Mouse (Mus musculus) gastrocnemius, adult 8-10 months (tissue): Measurements from ENCODE around the gene Tmem120b. TPM values are rescaled to one million over a fixed set of nuclear protein-coding genes. Genes with fewer than 3 reads are reported as not detected.

Source experiments
- DNase-seq, 2 experiments: peaks; one replicate each; pipeline ENCODE4 v3.0.0; 2022; ENCODE audit warnings: low spot score in 2 of 2
- total RNA-seq, 4 experiments: library from RNA; stranded (reverse); gene quantifications; 2 replicates each; pipeline ENCODE4 v1.2.4; 2022

Gene Tmem120b
- total RNA-seq, 4 experiments from 2014 or later: 15.7 to 18.3 (median 17.0) TPM

DNA sequence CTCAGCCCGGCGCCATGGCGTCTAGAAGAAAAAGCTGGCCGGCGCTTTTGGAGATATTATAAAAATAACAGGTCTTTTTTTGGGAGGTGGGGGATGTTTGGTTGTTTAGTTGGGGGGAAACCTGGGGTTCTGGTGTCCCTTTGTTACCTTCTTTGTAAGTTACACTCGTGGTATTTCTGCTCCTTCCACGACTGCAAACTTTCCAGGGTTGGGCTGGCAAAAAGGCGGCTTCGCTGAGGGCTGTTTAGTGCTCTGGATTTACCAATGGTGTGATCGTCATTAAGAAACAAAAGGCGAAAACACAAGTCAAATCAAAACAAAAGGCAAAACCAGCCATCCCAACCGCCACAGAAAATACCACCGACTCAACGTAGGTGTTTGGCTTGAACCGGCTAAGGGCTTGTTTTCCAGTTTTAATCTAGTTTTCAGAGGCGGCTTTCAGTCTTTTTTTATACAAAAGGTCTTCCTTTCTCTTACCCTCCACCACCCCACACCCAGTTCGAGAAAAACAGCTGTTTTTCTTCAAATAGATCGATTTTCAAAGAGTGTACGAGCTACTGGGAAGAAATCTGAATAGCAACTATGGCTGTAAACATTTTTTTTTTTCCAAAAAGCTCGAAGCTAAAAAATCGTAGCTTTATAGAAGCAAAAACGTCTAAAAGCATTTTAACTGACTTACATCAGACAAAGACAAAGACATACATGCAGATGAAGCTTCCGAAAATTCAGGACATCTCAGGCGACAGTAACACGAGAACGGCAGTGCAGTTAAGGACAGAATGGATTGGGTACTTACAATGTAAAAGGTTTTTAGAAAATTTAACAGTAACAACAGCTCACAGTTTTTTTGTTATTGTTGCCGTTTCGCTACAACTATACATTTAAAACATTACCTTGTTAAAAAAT, 71.8 kb downstream of the Tmem120b start:
- DNase-seq: no peak

DNA sequence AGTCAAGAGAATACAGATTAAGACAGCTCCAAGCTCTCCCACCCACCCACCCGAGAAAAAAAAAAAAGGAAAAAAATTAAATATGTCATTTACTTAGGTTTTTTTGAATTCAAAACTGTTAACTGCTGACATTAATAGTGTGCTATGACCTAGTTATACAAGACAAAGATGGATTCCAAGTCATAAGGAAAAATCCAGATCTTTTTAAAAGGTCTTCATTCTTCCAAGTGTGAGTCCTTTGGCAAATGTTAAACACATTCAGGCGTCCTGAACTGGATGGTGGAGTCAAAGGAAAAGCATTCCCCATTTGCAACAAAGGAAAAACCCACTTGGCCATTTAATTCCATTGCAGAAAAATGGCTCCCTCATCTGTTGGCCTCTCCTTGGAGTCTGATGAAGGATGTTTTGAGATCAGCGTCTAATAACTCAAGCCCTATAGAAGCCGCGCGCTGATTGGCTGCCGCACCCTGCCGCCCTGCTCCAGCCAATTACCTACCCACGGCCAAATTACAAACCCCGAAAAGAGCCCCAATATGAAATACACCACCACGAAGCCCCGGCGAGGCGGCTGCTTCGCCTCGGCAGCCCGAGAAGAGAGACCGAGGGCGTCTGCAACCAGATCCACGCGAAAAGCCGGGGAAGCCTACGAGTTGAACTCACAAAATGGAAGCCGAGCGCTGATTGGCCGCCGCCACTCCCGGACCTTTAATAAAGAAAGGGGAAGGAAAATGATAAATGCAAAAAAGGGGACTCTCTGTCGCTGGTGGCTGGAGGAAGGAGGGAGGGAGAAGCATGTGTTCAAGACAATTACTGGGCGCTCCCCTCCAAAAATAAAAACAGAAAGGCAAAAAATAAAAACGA, 72.7 kb downstream of the Tmem120b start:
- DNase-seq: peak; percentile 91

DNA sequence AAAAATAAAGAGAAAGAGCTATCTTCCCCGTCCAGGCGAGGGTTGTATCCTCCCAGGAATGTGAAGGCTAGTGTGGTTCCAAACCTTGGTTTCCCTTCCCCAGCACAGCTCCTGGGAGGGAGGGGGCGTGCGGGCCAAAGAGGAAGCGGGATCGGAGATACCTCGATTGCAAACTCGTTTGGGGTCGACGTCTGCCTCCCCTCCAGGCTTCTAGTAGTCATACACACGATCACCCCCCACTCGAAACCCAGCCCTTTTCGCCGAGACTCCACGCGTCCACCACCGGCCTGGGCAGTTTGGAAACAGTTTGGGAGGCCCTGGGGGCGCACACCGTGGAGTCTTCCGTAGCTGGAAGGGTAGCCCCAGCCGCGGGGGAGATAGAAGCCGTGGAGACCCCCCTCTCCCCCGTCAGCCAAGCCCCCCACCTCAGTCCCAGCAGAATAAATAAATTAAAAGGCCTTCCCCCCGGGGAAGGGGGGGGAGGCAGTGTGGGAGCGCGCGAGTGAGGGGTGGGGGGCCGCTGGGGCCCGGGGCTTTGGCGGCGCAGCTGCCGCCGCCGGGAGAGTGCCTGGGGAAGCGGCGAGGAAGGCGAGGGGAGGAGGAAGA, 73.4 kb downstream of the Tmem120b start:
- peak; percentile 46 to 50 for DNase-seq

DNA sequence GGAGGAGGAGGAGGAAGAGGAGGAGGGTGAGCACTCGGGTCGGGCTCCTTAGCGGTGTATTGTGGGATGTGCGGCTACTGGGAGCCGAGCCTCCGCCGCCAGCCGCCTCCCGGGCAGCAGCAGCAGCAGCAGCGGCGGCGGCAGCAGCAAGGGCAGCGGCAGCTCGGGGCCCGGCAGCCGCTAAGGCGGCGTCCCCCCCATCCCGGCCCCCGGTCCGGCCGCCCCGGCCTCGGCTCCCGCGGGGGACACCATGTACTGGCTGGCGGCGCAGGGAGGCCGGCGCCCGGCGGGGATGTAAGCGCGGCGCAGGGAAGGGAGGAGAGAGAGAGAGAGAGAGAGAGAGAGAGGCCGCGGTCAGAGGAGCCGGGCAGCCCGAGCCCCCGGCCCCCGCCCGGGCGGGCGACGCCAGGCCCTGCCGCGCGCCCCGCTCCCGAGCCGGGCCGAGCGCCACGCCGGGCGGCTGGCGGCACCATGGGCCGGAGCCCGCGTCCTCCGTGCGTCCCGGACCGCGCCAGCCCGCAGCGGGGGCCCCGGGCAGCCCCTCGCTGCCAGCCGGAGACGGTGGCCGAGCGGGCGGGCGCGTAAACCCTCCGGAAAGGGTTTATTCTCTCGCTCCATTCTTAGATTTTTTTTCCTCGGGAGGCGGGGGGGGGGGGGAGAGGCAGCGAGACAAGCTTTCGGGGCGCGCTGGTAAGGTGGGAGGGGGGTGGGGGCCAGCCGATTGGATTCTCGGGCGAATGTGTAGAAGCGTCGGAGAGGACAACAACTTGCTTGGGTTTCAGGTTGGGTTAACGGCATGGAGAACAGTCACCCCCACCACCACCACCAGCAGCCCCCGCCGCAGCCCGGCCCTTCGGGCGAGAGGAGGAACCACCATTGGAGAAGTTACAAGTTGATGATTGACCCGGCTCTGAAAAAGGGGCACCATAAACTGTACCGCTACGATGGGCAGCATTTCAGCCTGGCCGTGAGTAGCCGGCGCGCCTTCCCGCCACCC, 74.2 kb downstream of the Tmem120b start, which contains the start of gene Setd1b:
Setd1b (plus strand) TSS at position 33 of the 997 bp plus-strand sequence.
- peak; percentile 30 to 48 for DNase-seq

DNA sequence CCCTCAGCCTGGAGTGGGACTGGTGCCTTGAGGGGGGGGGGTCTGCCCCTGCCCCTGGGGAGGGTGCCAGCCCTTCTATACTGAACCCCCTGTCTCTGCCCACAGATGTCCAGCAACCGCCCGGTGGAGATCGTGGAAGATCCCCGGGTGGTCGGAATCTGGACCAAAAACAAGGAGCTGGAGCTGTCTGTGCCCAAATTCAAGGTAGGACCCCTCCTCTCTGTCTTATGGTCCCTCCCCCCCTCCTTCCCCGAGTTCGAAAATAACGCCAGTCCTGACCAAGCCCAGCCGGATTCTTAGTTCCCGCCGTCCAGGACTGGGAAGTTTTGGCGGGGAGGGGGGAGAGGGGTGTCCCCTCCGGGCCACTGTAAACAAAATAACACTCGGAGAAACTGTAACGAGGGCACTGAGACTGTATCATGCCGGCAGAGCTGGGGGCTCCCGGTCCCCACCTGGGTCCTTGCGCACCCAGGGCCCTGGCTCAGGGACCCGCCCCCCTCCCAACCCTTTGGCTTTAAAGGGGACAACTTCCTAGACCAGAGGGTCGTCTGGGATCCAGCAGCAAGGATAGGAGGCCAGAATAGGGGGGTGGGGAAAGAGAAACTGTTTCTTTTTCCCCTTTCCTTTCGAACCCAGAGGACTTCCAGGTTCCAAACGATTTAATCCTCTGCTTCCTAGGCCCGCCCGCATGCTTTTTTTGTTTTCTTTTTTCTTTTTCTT, 75.2 kb downstream of the Tmem120b start:
- DNase-seq: no peak

DNA sequence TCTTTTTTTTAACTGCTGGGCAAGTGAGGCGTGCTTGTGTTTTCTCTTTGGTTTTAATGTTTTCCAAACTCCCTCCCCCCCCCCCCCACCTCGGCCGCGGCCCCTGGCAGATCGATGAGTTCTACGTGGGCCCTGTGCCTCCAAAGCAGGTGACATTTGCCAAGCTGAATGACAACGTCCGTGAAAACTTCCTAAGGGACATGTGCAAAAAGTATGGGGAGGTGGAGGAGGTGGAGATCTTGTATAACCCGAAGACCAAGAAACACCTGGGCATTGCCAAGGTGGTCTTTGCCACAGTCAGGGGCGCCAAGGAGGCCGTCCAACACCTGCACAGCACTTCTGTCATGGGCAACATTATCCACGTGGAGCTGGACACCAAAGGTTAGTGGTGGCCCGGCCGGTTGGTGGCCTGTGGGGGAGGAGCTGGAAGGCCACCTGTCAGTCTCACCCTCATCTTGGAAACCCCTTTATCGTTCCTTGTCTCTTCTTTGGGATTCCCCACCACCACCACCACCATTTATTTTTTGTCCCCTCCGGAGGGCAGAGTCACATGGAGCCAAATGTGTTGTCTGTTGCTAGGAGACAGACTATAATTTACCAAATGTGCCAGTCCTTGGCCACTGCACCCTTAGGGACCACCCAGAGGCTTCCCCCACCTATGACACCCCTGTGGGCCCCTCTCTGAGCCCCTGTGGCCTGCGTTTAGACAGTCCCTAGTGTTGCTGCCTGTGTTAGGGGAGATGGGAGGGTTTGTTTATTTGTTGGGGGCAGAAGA, 75.9 kb downstream of the Tmem120b start:
- DNase-seq: no peak

DNA sequence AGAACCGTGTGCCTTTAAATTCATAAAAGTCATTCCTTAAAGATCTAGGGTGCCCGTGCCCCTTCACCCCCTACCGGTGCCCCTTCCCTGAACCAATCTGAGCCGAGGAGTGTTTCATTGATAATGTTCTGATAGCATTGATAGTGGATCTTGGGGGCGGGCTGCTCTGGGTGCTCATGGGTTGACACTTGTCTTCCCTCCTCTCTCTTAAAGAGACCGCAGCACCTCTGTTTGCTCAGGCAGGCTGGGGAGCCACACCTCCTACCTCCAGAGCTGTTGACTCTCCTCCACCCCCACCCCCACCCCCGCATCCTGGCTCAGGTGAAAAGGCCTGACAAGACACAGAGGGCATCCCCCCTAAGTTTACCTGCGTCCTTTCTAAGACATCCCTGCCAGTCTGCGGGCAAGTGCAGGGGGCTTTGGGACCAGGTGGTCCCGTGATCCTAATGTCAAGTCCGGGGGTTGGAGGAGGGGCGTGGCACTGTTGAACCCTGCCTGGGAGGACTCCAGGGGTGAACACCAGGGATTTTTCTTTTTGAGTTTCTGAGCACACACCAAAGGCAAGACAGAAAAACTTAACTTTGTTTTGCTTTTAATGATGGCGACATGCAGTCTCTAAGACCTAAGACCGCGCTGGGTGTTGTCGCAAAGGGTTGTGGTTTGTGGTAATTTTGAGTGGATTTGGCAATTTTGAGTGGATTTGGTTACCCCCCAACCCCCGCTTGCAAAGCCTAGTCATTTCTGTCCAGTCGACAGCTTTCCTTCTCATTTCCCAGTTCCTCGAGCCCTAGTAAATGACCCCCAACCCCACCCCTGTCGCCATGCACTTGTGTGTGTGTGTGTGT, 76.8 kb downstream of the Tmem120b start:
- DNase-seq: no peak

DNA sequence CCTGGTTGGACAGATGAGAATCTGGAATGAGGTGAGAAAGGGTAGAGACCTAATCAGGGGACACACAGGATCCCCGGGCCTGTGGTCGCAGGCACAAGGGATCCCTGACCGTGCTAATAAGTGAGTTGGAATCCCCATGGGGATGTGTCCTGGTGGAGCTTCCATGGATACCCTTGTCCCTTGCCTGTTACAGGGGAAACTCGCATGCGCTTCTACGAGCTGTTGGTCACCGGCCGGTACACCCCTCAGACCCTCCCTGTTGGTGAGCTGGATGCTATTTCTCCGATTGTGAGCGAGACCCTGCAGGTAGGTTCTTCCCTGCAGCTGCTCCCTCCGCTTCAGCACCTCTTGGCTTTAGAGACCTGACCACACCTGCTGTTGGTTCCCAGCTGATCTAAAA, 78.1 kb downstream of the Tmem120b start:
- no peak for DNase-seq

DNA sequence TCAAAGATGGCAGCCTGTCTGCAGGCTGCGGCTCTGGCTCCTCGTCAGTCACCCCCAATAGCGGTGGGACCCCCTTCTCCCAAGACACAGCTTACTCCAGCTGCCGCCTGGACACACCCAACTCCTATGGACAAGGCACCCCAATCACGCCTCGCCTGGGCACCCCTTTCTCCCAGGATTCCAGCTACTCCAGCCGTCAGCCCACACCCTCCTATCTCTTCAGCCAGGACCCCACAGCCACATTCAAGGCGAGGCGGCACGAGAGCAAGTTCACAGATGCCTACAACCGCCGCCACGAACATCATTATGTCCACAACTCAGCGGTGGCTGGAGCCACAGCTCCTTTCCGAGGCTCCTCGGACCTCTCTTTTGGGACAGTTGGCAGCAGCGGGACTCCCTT, 79.4 kb downstream of the Tmem120b start:
- DNase-seq: no peak

DNA sequence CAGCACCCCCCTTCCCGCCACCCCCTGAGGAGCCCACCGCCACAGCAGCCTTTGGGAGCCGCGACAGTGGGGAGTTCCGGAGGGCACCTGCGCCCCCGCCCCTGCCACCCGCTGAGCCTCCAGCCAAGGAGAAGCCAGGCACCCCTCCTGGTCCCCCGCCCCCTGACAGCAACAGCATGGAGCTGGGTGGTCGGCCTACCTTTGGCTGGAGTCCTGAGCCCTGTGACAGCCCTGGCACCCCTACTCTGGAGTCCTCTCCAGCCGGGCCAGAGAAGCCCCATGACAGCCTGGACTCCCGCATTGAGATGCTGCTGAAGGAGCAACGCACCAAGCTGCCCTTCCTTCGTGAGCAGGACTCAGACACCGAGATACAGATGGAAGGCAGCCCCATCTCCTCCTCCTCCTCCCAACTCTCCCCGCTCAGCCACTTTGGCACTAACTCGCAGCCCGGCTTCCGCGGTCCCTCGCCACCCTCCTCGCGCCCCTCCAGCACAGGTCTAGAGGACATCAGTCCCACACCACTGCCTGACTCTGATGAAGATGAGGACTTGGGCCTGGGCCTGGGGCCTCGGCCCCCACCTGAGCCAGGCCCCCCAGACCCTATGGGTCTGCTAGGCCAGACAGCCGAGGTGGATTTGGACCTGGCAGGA, 80.0 kb downstream of the Tmem120b start:
- no peak for DNase-seq

DNA sequence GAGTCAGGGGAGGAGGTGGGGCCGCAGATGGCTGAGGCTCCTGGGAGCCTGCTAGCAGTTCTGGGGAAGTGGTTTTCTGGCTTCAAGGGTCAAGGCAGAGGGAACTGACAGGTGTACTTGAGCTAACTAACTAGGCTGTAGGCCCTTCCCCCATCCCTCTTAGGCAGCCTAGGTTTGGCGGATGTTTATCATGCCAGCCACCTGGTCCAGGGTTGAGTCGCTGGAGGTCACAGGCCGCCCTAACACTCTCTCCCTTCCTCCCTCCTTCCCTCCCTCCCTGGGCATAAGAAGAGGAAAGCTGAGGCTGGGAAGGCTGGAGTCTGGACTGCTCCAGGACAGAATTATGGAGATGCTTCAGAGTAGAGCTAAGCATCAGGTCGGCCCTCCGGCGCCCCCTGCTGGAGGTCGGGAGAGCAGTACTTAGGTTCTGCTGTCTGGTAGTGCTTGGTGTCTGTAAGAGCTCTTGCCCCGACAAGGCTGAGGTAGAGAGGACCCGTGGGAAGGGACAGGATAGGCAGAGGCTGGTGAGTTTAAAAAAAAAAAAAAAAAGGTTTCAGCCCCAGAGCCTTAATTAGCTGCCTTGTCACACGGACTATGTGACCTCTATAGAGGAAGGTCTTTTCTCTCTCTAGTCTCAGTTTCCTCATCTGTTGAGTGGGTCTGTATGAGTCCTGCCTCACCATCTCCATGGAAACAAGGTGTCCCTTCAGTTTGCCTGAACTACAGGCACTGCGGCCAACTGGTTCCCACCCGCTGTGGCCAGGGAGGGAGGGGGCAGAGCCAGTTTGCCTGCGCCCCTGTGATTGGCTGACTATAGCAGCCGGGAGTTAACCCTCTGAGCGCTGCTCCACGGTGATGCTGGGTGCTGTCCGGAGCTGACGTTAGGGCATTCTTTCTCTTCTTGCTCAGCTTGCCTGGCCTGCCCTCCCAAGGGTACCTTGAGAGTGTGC, 81.5 kb downstream of the Tmem120b start:
- peak; percentile 84 to 89 for DNase-seq

DNA sequence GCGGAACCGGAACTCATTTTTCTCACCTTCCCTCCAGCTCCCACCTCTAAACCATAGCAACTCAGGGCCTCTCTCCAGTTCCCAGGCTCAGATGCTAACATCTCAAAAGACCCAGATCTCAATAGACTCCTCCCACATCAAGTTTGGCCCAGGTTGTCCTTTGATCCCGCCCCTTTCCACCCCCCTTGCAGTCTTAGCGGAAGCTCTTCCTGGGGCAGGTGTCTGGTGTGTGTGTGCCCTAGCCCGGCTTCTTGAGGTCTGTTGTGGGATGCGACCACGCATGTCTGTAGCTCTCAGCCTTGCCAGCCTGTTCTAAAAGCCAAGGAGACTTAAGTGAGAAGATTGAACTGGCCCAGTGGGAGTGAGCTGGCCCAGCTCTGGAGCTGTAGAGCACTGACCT, 82.4 kb downstream of the Tmem120b start:
- DNase-seq: no peak

DNA sequence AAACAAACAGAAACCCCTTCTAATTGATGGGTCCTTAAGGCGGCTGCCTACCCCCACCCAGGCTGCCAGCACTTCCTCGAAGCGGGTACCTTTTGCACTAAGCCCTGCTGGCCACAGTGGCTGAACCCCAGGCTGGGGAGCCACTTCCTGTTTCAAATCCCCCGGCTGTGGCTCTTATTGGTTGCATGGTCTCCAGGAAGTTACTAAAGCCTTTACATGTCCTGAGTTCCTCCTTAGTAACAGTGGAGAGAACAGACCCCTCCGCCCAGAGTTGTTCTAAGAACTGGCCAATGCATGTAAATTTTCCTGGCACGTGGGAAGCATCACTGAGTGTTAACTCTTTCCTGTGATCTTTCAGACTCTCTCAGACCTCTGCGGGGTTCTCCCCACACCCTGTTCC, 82.9 kb downstream of the Tmem120b start:
- no peak for DNase-seq

DNA sequence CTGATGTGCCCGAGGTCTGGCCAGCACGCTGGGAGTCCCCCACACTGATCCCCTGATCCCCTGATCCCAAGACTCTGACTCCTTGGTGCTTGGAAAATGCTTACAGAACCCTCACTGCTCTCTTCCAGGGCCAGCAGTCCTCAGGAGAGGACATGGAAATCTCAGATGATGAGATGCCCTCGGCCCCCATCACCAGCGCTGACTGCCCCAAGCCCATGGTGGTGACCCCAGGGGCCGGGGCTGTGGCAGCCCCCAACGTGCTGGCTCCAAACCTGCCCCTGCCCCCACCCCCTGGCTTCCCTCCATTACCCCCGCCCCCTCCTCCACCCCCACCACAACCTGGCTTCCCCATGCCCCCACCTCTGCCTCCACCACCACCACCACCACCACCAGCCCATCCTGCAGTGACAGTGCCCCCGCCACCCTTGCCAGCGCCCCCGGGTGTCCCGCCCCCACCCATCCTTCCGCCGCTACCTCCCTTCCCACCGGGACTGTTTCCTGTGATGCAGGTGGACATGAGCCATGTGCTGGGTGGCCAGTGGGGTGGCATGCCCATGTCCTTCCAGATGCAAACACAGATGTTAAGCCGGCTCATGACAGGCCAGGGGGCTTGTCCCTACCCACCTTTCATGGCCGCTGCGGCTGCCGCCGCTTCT, 83.6 kb downstream of the Tmem120b start:
- DNase-seq: no peak

DNA sequence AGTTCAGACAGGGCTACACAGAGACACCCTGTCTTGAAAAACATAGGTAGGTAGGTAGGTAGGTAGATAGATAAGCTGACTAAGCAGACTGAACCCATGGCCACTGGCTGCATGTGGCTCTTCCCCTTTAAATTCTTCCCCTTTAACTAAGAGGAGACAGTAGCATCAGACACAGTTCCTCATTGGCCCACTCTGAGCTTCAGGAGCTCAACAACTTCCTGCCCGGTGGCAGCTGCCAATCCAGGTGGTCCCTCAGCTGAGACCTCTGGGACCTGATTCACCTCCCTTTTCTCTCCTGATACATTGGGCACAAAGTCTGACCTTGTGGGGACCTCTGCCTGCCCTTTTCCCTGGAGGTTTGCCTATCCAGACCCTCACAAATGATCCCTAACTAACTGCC, 84.7 kb downstream of the Tmem120b start:
- DNase-seq: no peak

DNA sequence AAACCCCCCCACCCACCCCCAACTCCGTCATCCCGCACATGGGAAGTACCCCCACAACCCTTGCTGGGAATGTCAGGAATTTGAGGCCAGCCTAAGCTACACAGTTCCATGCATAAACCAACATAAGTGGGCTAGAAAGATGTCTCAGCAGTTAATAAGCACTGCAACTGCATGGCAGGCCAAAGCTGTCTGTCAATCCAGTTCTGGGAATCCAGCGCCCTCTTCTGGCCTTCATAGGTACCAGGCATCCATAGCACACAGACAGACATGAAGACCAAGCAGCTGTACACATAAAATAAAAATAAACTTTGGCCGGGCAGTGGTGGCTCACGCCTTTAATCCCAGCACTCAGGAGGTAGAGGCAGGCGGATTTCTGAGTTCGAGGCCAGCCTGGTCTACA, 87.2 kb downstream of the Tmem120b start:
- DNase-seq: peak; percentile 66 to 70
